Mouse (Mus musculus) heart, postnatal 36 days (tissue): ENCODE measurements around the gene Elp1. TPM values are rescaled to one million over a fixed set of nuclear protein-coding genes. Genes with fewer than 3 reads are reported as not detected.

Source experiments
- DNase-seq, 2 experiments: peaks; one replicate each; pipeline ENCODE4 v3.0.0; 2021 to 2022
- intact Hi-C: fragments of 180-260 bp; cut with DNase I; formaldehyde crosslinking; loops from one replicate; pipeline ENCODE4 v1.15.1; 2025
- total RNA-seq, 2 experiments: library from RNA; stranded (reverse); gene quantifications; 2 replicates each; pipeline ENCODE4 v1.2.3; 2021

The Elp1 gene
- total RNA-seq, 2 experiments from 2014 or later: 16.2 to 19.3 TPM

GRCm38 (mm10) chr4:56791373-56791772 is 10.8 kb downstream of the Elp1 start:
- DNase-seq: no peak
- intact Hi-C loops: no loop called here

GRCm38 (mm10) chr4:56771065-56771464 is 31.1 kb downstream of the Elp1 start:
- intact Hi-C loops: no loop called here
- no peak for DNase-seq

- DNase-seq: peak; percentile 47 to 51
- intact Hi-C loops: no loop called here
Measured at GRCm38 (mm10) chr4:56768913-56769312, 33.2 kb downstream of the Elp1 start.

GRCm38 (mm10) chr4:56767861-56768284 is 34.3 kb downstream of the Elp1 start:
- intact Hi-C loops: no loop called here
- DNase-seq: peak; percentile 16 to 24

GRCm38 (mm10) chr4:56757693-56758092 is 44.4 kb downstream of the Elp1 start:
- DNase-seq: no peak
- intact Hi-C loops: no loop called here

- no peak for DNase-seq
- intact Hi-C loops: no loop called here
Measured at GRCm38 (mm10) chr4:56756966-56757600, 45.0 kb downstream of the Elp1 start.

- no peak for DNase-seq
- intact Hi-C loops: no loop called here
Measured at GRCm38 (mm10) chr4:56756021-56756420, 46.1 kb downstream of the Elp1 start.

- intact Hi-C loops: no loop called here
Measured at GRCm38 (mm10) chr4:56747456-56747855, 54.7 kb downstream of the Elp1 start.

GRCm38 (mm10) chr4:56746345-56746744 is 55.8 kb downstream of the Elp1 start:
- intact Hi-C loops: no loop called here
- no peak for DNase-seq

More at GRCm38 (mm10) chr4:56747456-56747855, 54.7 kb downstream of the Elp1 start:
- DNase-seq: no peak

- DNase-seq: no peak
- intact Hi-C loops: no loop called here
Measured at GRCm38 (mm10) chr4:56743363-56744195, 58.6 kb downstream of the Elp1 start, which contains the start of gene Actl7a. Gene Actl7a, plus strand, starts transcription at chr4:56743413.

- intact Hi-C loops: no loop called here
- DNase-seq: no peak
Measured at GRCm38 (mm10) chr4:56742698-56743097, 59.4 kb downstream of the Elp1 start.

- intact Hi-C loops: no loop called here
- no peak for DNase-seq
Measured at GRCm38 (mm10) chr4:56741041-56741493, 61.1 kb downstream of the Elp1 start, which contains the start of gene Actl7b. Gene Actl7b, minus strand, starts transcription at chr4:56741443.

- no peak for DNase-seq
- intact Hi-C loops: no loop called here
Measured at GRCm38 (mm10) chr4:56740611-56741010, 61.5 kb downstream of the Elp1 start.

GRCm38 (mm10) chr4:56740020-56740485 is 62.1 kb downstream of the Elp1 start, which contains the start of gene Gm26657:
Gene Gm26657, plus strand, starts transcription at chr4:56740070.
- intact Hi-C loops: no loop called here
- no peak for DNase-seq

GRCm38 (mm10) chr4:56725839-56726238 is 76.3 kb downstream of the Elp1 start:
- DNase-seq: no peak
- intact Hi-C loops: no loop called here

GRCm38 (mm10) chr4:56723237-56723636 is 78.9 kb downstream of the Elp1 start:
- intact Hi-C loops: no loop called here
- DNase-seq: no peak

- DNase-seq: no peak
- intact Hi-C loops: no loop called here
Measured at GRCm38 (mm10) chr4:56722346-56722745, 79.8 kb downstream of the Elp1 start.

GRCm38 (mm10) chr4:56721469-56721868 is 80.7 kb downstream of the Elp1 start:
- intact Hi-C loops: no loop called here
- DNase-seq: peak in 1 of 2 experiments; percentile 30

- intact Hi-C loops: no loop called here
Measured at GRCm38 (mm10) chr4:56720403-56720802, 81.7 kb downstream of the Elp1 start.

GRCm38 (mm10) chr4:56719456-56719855 is 82.7 kb downstream of the Elp1 start:
- no peak for DNase-seq
- intact Hi-C loops: no loop called here

More at GRCm38 (mm10) chr4:56720403-56720802, 81.7 kb downstream of the Elp1 start:
- DNase-seq: no peak
